Mouse (Mus musculus) heart, postnatal 14 days (tissue): ENCODE measurements around the gene Kansl1l. TPM values are rescaled to one million over a fixed set of nuclear protein-coding genes. Genes with fewer than 3 reads are reported as not detected.
"Not testable (repeated sequence)": the region's sequence is repeated elsewhere in the genome, so short reads cannot be mapped to it uniquely, and the experiment has no call there.

ENCODE experiments used
- DNase-seq, 2 experiments: peaks; one replicate each; pipeline ENCODE4 v3.0.0; 2021 to 2022
- intact Hi-C: fragments of 180-260 bp; cut with DNase I; formaldehyde crosslinking; loops from one replicate; pipeline ENCODE4 v1.15.1; 2025
- total RNA-seq, 2 experiments: library from RNA; stranded (reverse); gene quantifications; 2 replicates each; pipeline ENCODE4 v1.2.3; 2021

The Kansl1l gene
- total RNA-seq, 2 experiments from 2014 or later, result 18.3 to 18.6 TPM

DNA sequence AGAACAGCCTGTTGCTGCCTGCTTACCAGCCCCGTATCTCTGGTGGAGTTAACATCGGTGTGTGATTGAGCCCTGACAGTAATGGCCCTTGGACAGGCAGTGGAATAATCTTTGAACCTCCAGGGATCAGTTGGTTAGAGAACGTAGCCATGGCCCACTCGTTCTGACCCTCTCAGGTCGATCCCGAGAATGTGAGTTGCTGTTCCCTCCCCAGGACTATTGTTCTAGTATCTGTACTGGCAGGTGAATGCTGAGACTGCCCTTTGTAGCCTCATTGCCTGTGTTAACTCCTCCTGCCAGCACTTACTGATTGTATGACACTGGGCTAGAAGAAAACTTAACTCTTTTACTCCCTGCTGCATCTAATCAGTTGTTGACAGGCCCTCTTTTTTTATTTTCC lies 112.8 kb downstream of the Kansl1l start:
- intact Hi-C loops, result loop anchor here (5.0 kb wide), 1 partner anchor 113 kb away; the partner anchor contains the start of gene Kansl1l
- no peak for DNase-seq

DNA sequence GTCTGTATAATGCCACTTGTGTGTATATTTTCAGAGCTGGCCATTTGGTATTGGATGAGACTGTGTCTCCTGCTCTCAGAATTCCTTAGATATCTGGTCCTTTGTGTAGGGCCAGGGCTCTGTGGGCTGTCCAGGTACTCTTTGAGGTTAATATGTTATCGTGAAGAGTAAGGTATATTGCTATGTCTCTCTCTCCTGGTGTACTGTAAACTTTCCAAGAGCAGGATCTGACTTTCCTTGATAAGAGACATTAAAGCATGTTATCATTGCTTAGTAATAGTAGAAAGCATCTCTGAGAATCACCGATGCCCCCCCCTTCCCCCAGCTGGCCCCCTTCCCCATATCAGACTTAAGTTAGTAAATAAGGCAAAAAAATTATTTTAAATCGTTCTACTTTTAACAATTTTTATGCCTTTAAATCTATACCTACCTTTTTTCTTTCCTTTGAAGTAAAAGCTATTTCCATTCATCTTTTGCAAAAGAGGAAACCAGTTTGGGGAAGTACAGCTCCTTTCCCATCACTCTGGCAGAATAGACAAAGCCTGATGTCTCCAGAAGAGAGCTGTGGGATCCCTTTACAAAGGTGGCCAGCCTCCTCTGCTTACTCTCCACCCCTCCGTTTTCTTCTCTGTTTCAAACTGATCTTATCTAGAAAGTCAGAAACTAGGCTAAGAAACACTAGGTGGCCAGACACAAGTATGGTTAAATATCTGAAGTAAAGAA lies 114.6 kb downstream of the Kansl1l start:
- intact Hi-C loops, result loop anchor here (5.0 kb wide), 1 partner anchor 115 kb away; the partner anchor contains the start of gene Kansl1l
- DNase-seq, result no peak

DNA sequence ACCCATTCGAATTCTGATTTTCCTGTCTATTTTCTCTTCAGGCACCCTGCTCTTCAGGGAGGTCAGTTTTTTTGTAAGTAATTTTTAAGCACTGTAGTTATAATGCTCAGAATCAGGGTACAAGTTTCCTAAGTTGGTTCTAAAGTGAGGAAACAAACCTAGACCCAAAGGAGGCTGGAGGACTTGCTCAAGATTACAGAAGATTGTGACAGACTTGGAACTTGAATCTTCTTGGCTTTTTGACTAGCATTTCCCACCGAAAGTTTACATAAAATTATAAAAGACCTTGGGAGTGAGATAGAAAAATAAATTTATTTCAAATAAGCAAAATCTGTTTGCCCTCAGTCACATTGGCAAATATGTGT lies 115.8 kb downstream of the Kansl1l start:
- no peak for DNase-seq
- intact Hi-C loops, result loop anchor here (5.0 kb wide), 1 partner anchor 116 kb away; the partner anchor contains the start of gene Kansl1l

DNA sequence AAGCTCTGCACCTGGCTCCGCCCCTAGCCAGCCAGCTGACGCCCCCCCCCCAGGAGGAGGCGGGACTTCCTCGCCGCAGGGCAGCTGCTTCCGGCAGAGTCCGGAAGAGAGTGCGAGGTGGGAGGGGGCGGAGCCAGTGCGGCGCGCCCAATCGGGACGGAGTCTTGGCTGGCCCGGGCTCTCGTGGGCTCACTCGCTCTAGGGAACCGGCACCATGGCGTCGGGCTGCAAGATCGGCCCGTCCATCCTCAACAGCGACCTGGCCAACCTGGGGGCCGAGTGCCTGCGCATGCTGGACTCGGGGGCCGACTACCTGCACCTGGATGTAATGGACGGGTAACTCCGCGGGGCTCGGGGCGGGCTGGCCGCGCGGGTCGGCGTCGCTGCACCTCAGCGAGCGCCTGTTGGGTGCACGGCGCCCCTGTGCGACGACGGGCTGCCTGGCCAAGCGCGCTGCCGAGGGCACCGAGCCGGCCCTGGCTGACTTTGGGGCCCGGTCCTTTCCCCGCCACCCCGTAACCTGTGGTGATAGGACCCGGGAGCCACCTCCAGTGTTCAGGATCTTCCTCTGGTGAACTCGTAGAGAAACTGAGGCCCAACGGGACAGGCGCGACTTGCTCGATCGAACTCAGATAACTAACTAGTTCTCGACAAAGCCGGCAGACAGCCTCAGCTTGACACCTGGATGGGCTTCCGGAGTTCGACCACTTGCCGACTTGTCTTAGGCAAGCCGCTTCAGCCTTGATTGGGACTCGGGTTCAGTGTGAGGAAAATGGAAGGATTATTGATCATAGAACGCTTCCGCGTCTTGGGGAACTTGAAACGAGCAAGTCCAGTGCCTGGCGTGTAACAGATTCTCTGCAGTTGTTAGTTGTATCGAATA lies 116.4 kb downstream of the Kansl1l start, which contains the start of gene Rpe:
Gene Rpe (plus strand): TSS at position 139 of the 883 bp plus-strand sequence.
- intact Hi-C loops, result loop anchor here (5.0 kb wide), 1 partner anchor 116 kb away; the partner anchor contains the start of gene Kansl1l
- DNase-seq, result peak; percentile 94 to 95

DNA sequence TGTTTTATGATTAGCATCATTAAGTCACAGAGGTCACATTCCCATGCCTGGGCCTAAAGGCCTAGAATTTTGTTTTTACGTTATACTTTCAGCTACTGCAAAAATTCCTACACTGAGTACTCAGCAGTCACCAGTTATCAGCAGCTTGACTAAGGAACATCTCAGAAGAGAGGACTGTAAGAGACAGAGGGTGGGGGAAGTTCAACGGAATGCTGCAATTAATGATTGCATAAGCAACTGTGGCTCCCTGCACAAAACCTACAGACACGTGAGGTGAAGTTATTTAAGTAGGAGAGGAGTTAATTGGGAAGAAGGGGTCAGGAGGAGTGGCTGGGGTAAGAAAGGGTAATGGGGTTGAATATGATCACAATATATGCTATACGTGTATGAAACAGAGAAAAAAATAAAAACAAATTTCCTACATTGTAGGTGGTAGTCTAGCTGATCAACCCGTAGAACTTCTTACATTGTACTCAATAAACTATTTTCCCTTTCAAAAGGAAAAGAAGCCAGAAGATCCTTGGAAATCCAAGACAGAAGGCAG lies 117.1 kb downstream of the Kansl1l start:
- intact Hi-C loops, result loop anchor here (5.0 kb wide), 1 partner anchor 117 kb away; the partner anchor contains the start of gene Kansl1l
- no peak for DNase-seq

DNA sequence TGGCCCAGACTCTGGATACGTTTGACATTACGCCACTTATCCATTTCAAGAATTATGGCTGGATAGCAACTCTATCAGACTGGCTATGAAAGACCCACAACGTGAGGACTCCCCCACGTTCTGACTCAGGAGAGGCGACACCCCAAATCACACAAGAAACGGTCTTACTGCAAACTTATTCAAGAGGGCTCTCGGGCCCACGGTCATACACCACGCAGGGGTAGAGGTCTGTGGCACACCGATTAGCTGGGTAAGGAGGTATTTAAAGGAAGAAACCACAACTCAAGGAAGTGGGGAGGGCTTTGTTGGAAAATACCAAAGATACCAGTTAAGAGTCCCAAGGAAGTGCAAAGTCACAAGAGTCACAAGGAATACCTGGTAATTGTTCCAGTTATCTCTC lies 117.7 kb downstream of the Kansl1l start:
- not testable (repeated sequence) for DNase-seq
- intact Hi-C loops, result loop anchor here (5.0 kb wide), 1 partner anchor 118 kb away; the partner anchor contains the start of gene Kansl1l

DNA sequence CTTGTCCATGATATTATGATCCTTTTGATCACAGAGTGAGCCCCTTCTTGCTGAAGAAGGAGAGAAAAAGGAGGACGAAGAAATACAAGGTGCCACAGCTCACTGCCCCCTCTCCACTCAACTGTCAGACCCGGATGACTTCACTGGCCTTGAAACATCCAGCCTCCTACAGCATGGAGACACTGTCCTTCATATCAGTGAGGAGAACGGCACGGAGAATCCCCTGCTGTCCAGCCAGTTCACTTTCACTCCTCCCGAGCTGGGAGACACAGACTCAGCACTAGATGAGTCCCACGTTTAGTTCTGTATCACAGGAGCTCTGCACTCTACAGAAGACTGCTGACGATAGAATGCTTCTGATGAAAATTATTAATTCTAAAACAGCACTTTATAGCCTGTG lies 122.1 kb downstream of the Kansl1l start:
- intact Hi-C loops, result no loop called here
- no peak for DNase-seq

DNA sequence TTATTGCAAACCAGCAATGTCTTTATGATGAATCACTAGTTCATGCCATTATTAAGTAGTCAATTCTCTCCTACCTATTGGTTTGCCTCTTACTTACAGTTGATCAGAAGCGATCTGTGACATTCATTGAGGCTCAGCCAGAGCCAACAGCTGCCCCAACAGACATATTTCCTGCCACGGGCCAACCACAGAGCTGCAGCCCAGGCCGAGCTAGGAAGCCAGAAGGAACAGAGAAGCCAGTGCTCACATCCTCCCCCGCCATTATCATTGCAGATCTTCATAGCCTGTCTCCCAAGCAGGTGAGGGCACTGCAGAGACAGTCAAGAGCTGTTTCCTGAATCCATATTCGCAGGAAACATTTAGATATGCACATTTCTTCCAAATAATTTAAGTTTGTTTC lies 123.1 kb downstream of the Kansl1l start:
- no peak for DNase-seq
- intact Hi-C loops, result no loop called here

DNA sequence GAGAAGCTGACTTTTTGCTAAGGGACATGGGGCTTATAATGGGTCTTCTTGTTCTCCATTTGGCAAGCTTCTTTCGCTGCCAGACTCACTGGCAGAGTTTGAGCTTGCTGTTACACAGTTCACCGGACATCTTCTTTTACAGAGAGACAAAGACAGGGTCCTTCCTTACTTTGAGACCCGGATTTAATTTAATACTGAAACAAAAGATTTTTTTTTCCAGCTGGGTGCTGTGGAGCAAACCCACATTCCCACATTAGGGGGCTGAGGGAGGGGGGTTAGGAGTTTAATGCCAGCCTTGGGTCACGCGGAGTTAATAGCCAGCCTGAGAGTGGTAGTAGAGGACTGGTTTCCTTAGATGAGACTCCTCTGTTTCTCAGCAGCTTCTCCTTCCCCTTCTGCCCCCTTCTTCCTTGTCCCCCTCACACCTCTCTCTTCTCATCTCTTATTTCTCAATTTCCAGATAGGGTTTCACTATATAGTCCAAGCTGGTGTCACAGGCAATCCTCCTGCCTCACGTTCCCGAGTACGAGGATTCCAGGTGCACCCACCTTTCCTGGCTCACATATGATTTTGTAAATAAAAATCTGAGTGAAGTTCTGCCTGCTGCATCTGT lies 124.5 kb downstream of the Kansl1l start:
- no peak for DNase-seq
- intact Hi-C loops, result no loop called here

DNA sequence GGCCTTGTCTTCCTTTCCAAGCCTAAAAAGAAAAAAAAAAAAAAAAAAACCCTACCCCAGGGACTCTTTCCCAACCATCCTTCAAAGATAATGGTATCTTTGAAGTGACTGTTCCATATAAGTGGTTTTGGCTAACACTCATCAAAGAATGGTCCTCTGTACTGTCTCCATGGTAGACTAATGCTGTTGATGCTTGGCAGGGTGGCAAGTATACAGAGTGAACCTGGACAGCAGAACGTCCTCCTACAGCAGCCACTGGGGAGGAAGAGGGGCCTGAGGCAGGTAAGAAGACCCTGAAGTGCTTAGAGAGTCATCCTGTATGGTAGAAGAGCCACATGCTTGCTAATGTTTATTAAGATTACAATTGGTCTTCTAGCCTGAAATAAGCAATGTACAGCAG lies 125.1 kb downstream of the Kansl1l start:
- no peak for DNase-seq
- intact Hi-C loops, result no loop called here

DNA sequence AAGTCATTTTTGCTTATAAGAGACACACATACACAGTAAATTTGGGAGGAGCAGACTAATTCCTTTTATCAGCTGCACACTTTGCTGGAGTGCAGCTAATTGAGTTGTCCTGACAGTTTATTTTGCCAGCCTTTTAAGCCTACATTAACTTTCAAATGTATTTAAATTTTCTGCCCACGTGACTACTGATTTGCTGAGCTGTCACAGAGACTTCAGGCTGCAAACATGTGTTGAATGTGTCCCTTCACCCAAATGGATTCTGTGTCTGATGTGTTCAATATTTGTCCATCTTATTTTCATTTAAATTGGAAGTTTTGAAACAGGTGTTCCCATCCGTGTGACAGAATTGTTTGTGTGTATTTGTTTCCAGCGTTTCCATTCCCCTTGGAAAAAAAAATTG lies 125.6 kb downstream of the Kansl1l start:
- no peak for DNase-seq
- intact Hi-C loops, result no loop called here

DNA sequence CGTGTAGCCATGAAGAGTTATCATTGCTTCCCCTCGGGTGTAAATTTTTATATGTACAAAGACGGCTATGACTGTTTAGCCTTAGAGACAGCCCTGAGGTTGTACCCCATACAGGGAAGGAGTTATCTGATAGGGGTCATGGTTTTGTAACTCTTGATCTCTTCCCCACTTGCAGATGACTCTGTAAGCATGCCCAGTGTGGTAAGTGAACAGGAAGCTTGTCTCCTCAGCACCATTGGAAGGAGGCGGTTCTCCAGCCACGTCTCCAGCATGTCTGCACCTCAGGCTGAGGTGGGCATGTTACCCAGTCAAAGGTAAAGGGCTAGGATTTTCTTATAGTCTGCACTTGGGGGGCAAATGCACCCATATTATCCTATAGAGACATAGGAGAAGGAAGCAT lies 134.4 kb downstream of the Kansl1l start:
- intact Hi-C loops, result no loop called here
- no peak for DNase-seq

DNA sequence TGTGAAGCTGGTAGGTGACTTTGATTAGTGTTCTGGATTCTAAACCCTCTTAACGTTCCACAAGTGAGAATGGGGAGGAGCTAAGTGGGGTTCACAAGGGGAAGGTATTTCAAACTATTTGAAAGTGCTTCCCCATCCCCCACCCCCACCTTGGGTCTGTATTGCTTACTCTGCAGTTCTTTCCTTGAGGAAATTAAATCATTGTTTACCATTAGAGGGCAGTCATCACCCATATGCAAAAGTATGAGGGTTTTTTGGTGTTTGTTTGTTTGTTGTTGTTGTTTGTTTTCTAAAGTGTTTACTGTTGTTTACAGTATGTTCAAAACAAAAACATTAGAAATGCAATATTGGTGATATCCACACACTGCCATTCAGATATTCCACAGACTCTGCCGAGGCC lies 138.7 kb downstream of the Kansl1l start:
- intact Hi-C loops, result loop anchor here (2.0 kb wide), 1 partner anchor 160 kb away; no protein-coding TSS in a partner anchor
- DNase-seq, result no peak

DNA sequence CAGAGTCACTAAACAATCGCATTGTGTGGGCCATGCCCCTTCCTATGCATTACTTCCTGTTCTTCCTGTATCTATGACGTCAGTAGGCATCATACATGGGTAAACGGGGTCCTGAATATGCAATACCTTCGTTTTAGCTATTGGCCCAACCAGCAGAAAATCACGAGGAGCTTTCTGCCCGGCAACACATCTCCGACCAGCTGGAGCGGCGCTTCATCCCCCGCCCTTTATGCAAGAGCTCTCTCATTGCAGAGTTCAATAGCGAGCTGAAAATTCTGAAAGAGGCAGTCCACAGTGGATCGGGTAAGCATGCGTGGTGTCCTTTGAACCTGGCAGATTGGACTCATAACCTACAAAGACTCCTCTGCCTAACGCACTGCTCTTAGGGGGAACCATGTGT lies 139.4 kb downstream of the Kansl1l start:
- intact Hi-C loops, result loop anchor here (2.0 kb wide), 1 partner anchor 161 kb away; no protein-coding TSS in a partner anchor
- DNase-seq, result no peak

DNA sequence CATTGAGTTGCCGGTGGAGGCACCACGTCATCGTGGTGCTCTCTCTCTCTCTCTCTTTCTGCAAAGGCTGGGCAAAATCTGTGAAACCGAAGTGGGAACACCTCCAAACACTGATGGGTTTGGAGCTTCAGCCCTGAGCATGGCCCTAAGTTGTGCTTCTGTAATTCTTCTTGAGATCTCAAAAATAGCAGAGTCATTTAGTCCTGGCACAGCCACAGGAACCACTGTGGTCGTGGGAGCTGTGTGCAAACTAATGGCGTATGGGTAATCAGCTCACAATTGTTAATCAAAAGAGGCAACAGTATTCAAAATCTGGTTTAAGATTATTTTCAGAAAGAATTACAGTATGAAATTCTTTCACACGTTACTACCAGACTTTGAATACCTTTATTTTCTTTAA lies 144.6 kb downstream of the Kansl1l start:
- no peak for DNase-seq
- intact Hi-C loops, result no loop called here

DNA sequence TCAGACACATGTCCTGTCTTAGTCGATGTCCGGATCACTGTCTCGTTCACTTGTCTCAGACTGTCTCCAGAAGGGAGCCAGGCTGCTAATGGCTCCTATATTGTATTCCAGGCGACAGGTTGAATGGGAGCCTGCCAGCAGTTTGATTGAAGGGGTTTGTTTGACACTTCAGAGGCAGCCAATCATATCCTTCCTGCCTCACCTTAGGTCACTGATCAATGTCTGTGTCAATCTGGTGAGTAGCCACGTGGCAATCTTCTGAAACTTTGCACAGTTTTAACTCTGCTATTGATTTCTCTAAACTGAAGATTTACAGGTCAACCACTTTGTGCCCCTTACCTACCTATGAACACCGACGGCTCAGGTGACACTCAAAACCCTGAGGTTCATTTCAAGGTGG lies 145.9 kb downstream of the Kansl1l start:
- no peak for DNase-seq
- intact Hi-C loops, result no loop called here
